Mouse (Mus musculus) fibroblast of lung, adult 2 months (primary cell): ENCODE results near the gene Csrnp1.

Experiments
- DNase-seq: peaks from one replicate; pipeline ENCODE4 v3.0.0-alpha.2; 2011; ENCODE audit warnings: low read depth

The Csrnp1 gene

DNA sequence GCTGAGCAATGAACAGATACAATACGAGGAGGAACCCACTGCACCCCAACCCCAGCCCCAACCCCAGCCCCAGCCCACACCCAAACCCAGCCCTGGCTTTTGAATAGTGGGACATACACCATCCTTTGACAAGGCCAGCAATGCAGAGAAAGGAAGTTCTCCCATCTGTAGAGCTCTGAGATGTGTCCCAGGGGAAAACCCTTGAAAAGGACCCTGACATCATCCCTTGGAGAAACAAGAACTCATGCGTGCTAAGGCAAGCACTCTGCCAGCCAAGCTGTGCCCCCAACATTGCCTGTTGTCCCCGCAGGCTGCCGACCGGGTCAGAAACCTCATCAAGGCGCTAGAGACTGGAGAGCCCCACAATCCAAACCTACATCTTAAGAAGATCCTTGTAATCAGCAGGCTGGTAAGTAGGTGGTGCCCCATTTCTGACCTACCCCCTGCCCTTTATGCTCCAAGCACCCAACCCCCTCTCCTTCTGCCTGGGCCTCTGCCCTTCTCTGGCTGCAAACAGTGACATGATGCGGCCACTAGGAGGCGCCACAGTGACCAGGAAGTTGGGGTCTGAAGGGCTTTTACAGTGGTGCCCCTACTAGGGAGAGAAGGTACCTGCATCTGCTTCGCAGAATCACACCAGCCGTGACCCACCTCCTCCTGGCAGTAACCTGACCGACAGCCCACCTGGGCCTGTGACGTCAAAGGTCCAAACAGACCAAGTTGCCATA is 39.1 kb downstream of the Csrnp1 start:
- no peak for DNase-seq

DNA sequence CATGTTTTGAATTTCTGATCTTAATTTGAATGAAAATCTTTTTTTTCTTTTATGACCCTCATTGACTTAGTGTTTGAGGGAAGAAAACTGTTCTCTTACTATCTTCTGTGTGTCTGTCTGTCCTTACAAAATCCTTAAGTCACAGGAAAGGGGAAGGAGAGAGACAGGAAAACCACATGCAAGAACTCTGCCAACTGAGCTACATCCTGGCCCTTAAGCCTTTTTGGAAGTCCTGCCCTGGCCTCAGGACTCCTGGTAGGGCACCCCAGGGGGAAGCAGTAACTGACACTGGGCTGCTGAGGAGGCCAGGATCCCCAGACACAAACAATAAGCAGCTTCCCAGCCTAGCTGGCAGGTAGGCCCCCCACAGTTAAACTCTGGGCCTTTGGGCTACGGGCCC is 41.1 kb downstream of the Csrnp1 start:
- DNase-seq, result no peak

DNA sequence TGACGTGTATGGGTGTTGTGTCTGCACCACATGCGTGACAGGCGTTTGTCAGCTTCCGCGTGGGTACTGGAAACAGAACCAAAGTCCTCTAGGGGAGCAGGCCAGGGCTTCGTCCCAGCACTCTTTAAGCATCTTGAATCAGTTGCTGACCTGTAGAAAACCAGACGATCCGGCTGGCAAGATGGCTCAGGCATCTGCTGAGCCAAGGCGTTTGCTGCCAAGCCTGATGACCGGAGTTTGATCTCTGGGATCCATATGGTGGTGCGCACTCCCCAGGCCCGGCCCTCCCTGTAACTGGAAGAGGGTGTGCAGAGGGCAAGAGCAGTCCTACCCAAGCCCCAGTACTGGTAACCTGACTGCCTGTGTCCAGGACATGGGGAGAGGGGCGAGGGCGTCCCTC is 42.6 kb downstream of the Csrnp1 start:
- DNase-seq, result no peak

DNA sequence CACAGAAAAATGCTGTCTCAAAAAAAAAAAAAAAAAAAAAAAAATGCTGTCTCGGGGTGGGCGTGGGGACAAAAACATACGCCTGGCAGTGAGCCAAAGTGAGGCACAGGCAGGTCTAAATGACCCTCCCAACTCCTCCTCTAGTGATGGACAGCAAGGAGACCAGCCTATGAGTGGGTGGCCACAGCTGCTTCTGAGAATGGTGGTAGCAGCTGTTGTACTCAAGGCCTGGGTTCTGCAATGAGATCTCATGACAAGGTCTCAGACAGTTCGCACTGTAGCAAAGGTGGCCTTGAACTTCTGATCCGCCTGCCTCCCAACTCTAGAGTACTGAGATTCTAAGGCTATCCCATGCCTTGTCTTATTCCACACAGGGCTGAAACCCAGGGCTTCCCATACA is 43.1 kb downstream of the Csrnp1 start:
- DNase-seq, result no peak

DNA sequence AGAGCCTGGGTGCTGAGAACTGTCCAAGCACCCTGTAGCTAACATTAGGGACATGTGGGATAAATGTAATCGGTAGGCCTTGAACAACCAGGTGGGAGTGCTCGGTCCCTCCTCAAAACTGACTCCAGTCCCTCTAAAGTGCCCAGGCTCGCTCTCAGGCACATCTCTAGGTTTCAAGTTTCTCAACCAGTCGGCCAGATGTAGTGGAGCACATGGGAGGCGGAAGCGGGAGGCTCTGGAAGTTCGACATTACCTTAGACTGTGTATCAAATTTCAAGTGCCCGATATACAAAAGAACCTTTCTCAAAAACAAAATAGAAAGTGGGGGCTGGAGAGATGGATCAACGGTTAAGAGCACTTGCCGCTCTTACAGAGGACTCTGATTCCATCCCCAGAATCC is 44.8 kb downstream of the Csrnp1 start:
- DNase-seq, result no peak

DNA sequence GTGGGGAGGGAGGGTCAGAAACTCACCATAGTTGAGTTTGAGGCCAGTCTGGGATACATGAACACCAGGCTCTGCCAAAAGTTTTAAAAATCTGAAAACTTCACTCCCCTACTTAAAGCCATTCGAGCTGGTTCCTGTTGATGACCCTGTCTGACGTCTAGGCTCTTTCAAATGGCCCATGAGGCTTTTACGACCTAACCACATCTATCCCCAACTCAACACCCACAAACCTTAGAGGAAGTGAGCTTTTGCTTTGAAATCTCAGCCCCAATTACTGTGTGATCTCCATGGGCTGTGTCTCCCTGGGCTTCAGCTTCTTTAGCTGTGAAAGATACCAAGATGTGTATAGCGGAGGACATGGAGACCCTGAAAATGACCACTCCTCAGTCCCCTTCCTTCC is 46.0 kb downstream of the Csrnp1 start:
- DNase-seq, result no peak

DNA sequence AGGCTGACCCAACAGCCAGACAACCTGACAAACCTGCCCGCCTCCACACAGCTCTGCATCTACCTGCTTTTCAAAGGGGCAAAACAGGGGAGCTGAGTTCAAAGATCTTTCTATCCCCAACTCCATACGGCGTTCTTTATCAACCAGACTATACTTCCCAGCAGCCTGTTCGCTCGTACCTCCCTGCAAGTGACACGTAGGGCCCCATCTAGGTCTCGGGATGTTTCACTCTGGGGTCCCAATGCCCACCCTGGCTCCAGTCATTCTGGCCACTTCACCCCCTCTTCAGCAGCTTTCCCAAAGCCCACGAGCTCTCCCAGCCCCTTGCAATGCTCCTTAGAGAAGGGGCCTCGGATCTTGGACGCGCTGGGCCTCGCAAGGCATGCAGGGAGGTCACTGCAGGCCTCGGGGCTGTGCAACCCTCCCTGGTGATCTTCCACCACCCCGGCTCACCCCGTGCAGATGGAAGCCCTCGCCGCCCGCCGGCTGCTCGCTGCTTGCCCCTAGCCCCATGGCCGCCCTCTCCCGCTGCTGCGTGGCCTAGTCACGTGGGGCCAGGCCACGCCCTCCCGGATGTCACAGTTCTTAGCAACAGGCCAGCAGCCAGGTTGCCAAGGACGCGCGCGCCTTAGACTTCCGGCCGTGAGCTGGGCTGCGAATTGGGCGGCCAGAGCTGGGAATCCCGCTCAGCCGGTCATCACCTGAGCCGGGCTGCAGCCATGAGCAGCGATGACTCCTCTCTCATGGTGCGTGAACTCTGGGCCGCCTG is 47.3 kb downstream of the Csrnp1 start, which contains the start of the genes Gorasp1 and Ttc21a:
Gorasp1 (minus strand) TSS at position 561 of the 769 bp plus-strand sequence.
Ttc21a (plus strand) TSS at position 602 of the 769 bp plus-strand sequence.
- DNase-seq, result peak; percentile 82

DNA sequence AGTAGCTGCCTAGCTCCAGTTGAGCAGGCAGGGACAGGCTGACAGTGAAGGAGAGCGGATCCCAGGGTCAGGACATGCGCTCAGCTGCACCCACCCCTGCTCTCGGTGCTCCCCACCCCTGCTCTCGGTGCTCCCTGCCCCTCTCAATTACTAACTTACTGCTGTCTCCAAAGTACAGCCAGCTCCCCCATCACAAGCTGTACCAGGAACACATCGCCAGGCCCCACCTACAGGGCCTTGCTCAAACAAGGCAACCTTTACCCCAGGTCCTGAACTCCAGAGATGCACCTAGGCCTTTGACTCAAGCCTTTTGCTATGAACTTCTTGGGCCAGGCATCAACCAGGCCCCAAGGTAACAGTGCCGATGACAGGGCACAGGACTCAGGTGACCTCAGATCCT is 50.8 kb downstream of the Csrnp1 start:
- DNase-seq, result no peak

DNA sequence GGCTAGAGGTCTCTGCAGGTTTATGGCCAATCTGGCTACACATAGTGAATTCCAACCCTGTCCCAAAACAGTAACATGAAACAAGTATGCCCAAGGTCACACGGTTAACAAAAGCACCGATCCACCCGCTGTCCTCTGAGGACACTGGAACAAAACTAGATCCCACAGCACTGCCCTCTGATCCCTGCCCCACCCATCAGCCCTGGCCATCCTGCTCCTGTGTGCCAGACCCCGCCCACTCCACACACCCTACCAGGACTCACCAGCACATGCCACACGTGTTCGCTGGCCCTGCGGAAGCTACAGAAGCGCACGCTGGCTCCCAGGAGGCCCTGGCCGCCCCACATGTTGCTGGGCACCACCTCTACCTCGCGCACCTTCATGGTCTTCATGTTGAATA is 52.1 kb downstream of the Csrnp1 start:
- DNase-seq, result no peak

DNA sequence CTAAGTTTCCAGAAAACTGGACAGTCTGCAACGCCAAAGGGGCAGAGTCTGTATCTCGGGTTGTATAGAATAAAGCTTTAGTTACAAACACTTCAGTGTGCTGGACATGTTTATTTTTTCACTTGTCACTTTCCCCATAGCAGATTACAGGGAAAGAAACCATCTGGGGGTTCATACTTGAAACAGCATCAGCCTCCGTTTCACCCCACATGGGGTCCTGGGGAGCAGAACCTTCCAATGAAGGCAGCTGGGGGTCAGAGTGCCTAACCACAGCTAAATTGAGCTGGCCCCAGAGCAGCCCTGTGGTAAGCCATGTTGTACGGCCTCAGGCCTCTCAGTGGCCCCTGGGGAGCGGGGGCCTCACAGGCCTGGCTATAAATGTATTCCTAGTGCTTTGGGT is 58.0 kb downstream of the Csrnp1 start:
- DNase-seq, result no peak

DNA sequence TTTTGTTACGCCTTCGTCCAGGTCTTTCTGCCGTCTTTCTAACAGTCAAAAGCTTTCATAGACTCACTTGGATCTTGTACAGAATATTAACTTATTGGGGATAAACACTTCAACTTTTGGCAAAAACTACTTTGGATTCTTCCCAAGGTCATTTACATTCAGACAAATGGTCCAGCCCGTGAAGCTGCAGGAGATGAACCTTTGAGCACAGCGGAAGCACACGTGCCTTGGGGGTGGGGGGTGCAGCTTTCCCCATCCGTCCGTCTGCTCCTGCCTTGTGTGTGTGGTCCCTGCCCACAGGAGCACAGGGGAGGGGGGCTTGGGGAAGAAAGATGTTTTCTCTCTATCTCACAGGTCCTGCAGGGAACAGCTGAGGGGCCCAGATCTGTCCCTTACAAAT is 58.7 kb downstream of the Csrnp1 start:
- no peak for DNase-seq

DNA sequence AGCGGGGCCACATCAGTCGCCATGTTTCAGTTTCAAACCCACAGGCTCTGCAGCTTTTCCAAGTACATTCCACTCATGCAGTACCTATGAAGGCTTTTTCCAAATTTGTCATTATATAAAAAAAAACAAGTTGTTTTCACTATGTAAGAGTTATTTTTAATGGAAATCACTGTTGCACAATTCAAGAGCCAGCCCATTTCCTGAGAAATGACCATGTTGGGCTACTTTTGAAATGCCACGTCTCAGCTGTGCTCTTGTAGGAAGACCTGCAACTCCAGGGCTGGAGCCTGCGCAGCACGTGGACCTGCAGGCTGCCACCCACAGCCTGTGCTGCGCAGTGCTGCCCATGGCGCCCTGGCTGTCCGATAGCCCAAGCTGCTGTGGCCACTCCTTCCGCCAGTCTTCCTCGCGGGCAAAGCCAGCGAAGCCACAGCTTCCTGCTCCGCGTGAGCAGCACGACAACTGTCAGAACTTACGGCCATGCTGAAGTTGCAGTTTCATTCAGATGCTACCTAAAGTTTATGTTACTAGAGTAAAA is 59.3 kb downstream of the Csrnp1 start:
- DNase-seq, result no peak

DNA sequence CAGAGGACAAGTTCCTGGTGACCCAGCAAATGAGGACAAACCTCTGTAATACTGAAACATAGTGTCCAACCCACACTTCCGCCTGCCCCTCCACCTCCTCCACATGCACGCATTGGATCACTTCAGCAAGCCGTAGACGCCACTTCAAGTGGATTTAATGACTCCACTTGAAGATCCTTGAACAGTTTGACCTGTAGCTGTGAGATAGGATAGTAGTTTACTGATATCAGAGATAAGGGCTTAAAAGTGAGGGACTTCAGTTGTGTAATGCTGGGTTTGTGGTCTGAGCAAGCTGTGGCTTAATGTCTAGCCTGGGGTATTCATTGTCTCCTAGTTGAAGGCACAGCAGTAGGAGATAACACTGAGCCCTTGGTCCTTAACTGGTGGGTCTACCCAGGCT is 61.0 kb downstream of the Csrnp1 start:
- no peak for DNase-seq
